Mouse (Mus musculus): ENCODE measurements around the gene 9530068E07Rik. TPM values are rescaled to one million over a fixed set of nuclear protein-coding genes. Genes with fewer than 3 reads are reported as not detected.
"Not testable (repeated sequence)": the region's sequence is repeated elsewhere in the genome, so short reads cannot be mapped to it uniquely, and the experiment has no call there.

Gene 9530068E07Rik
- polyA plus RNA-seq, 1 experiment from 2014 or later = 172 TPM

DNA sequence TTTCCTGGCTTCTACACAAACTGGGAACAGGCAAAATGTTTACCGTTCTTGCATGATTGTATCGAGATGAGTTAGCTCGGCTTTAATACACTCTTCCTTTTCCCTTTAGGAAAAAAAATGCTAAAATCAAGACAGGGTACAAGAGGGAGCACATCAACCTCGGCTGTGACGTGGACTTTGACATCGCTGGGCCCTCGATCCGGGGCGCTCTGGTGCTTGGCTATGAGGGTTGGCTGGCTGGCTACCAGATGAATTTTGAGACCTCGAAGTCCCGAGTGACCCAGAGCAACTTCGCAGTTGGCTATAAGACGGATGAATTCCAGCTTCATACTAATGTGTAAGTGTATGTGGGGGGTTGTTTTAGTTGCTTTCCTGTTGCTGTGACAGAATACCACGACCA is 12.5 kb upstream of the 9530068E07Rik start:
- Histone ChIP-seq H3K4me2 (replicated peaks) (no peak overlapping the region), H3K9ac (no peak overlapping the region), H3K27ac (no peak overlapping the region), H3K27me3 (no peaks in the 10 kb centered on the region), H3K4me1 (no peaks in the 10 kb centered on the region), H3K9me3 (replicated peaks) (no peaks in the 10 kb centered on the region), H3K4me3 (no peak overlapping the region), H3K36me3 (peaks cover 73% of the 10 kb centered on the region)
- ATAC-seq (ENCODE audit: low FRiP score) = no peak
- 95% methylated on average over 14 of the region's 14 CpGs for WGBS

DNA sequence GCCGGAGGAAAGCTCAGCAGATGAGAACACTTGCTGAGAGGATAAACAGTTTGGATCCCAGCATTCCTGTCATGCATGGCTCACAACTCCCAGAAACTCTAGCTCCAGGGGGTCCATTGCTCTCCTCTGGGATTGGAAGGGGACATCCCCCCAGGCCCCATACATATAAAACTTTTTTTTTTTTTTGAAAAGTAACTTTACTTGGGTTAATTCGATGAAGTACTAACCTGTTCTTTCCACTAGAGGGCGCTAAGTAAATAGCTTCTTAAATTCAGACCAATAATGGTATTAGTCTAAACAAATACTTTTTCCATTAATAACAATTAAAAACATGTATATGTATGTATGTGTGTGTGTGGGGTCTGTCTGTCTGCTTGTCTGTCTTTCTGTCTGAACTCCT is 11.6 kb upstream of the 9530068E07Rik start:
- H3K9me3 ChIP-seq (replicated peaks) = no peaks in the 10 kb centered on the region
- no peak for ATAC-seq (ENCODE audit: low FRiP score)
- H3K36me3 ChIP-seq = peaks cover 71% of the 10 kb centered on the region
- no peak overlapping the region for H3K4me2 ChIP-seq (replicated peaks)
- H3K27me3 ChIP-seq = no peaks in the 10 kb centered on the region
- no peak overlapping the region for H3K4me3 ChIP-seq
- no peak overlapping the region for H3K27ac ChIP-seq
- no peak overlapping the region for H3K9ac ChIP-seq
- 57% methylated on average over 3 of the region's 3 CpGs for WGBS
- H3K4me1 ChIP-seq = no peaks in the 10 kb centered on the region

DNA sequence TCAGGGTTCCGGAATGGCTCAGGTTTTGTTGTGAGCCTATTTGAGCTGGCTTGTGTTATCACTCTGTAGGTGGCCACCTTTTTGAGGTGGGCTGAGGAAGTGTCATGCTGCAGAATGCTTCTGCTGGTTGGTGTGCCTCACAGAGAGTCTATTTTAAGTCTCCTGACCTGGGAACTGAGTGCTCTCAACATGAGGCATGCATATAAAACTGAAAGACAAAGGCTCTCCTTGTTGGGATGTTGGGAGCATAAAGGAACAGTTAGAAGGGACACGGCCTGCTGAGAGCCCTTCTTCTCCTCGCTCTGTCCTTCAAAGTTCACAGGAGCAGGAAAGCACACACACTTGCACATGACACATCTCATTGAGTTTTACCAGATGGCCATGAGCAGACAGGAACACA is 9.3 kb upstream of the 9530068E07Rik start:
- no peak overlapping the region for H3K4me2 ChIP-seq (replicated peaks)
- H3K4me3 ChIP-seq = no peak overlapping the region
- H3K27ac ChIP-seq = no peak overlapping the region
- H3K9me3 ChIP-seq (replicated peaks) = no peaks in the 10 kb centered on the region
- no peaks in the 10 kb centered on the region for H3K4me1 ChIP-seq
- H3K27me3 ChIP-seq = no peaks in the 10 kb centered on the region
- H3K36me3 ChIP-seq = peaks cover 72% of the 10 kb centered on the region
- WGBS = 89% methylated on average over 3 of the region's 3 CpGs
- no peak for ATAC-seq (ENCODE audit: low FRiP score)
- H3K9ac ChIP-seq = no peak overlapping the region

DNA sequence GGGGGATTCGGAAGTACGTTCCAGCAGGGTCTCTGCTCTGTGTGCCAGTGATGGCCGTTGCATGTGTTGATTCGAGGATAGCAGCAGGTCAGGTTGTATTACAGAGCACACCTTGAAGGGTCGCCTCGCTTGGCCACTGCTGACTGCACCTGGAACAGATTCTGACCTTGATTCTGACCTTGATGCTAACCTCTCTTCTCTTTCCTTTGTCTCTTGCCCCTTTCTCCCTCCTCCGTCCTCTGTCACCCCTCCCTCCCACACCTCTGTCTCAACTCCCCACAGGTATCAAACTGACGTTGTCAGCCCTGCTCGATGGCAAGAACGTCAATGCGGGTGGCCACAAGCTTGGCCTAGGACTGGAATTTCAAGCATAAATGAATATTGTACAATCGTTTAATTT is 8.1 kb upstream of the 9530068E07Rik start:
- no peaks in the 10 kb centered on the region for H3K4me1 ChIP-seq
- peaks cover 63% of the 10 kb centered on the region for H3K36me3 ChIP-seq
- H3K9ac ChIP-seq = no peak overlapping the region
- H3K4me2 ChIP-seq (replicated peaks) = no peak overlapping the region
- ATAC-seq (ENCODE audit: low FRiP score) = no peak
- no peak overlapping the region for H3K4me3 ChIP-seq
- WGBS = 91% methylated on average over 12 of the region's 12 CpGs
- no peaks in the 10 kb centered on the region for H3K9me3 ChIP-seq (replicated peaks)
- H3K27ac ChIP-seq = no peak overlapping the region
- H3K27me3 ChIP-seq = no peaks in the 10 kb centered on the region

DNA sequence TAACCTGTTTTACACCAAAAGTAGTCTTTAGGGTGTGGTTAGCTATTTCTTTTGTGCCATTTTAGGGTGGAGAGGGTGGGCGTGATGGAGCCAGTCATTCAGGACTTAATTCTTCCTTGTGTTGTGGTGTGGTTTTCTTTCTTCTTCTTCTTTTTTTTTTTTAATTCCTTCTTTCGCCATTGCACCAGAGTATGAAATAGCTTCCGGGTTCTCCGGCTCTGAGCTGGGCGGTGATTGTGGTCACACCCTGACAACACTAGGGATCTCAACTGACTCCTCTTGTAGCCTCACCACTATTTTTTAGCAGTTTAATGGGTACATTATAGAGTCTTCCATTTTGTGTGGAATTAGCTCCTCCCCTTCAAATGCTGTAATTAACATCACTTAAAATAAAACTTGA is 7.2 kb upstream of the 9530068E07Rik start:
- peaks cover 56% of the 10 kb centered on the region for H3K36me3 ChIP-seq
- H3K4me2 ChIP-seq (replicated peaks); H3K9ac ChIP-seq; H3K4me1 ChIP-seq; H3K4me3 ChIP-seq; H3K27ac ChIP-seq; H3K27me3 ChIP-seq; H3K9me3 ChIP-seq (replicated peaks); ATAC-seq (ENCODE audit: low FRiP score): not testable (repeated sequence)
- WGBS = 98% methylated on average over 5 of the region's 5 CpGs

DNA sequence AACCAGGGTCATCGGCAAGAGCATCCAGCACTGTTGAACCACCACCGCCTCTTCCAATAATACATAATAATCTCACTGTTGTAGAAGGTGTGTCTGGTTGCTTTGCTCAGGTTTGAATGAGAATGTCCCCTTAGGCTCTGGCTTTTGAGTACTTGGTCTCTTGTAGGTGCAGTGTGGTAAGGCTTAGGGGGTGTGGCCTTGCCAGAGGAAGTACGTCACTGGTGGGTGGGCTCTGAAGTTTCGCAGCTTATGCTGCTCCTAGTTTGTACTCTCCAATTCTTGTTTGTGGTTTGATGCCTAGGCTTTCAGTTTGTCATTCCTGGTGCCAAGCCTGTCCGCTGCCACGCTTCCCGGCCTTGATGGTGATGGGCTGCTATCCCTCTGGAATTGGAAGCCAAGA is 6.3 kb upstream of the 9530068E07Rik start:
- no peak overlapping the region for H3K9ac ChIP-seq
- H3K9me3 ChIP-seq (replicated peaks) = no peaks in the 10 kb centered on the region
- no peak for ATAC-seq (ENCODE audit: low FRiP score)
- no peak overlapping the region for H3K4me3 ChIP-seq
- H3K27me3 ChIP-seq = no peaks in the 10 kb centered on the region
- H3K27ac ChIP-seq = no peak overlapping the region
- WGBS = 95% methylated on average over 7 of the region's 7 CpGs
- no peaks in the 10 kb centered on the region for H3K4me1 ChIP-seq
- peaks cover 49% of the 10 kb centered on the region for H3K36me3 ChIP-seq
- no peak overlapping the region for H3K4me2 ChIP-seq (replicated peaks)

DNA sequence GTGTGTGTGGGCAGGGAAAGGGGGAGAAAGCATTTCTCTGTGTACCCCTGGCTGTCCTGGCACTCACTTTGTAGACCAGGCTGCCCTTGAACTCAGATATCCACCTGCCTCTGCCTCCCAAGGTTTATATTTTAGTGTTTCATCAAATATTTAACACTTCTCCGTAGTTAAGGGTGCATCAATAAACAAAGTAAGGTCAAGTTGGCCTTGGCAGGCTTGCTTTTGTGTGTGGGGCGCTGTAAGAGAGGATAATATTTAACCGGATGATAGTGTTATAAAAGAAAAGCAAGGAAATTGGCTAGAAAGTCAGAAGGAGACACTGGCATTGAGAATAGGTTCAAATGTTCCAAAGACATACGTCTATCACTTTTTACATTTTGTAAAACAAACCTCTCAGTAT is 1.7 kb upstream of the 9530068E07Rik start:
- no peak for ATAC-seq (ENCODE audit: low FRiP score)
- Histone ChIP-seq H3K4me1 (peaks cover 12% of the 10 kb centered on the region), H3K9me3 (replicated peaks) (no peaks in the 10 kb centered on the region), H3K9ac (no peak overlapping the region), H3K27ac (no peak overlapping the region), H3K4me3 (no peak overlapping the region), H3K4me2 (replicated peaks) (no peak overlapping the region), H3K36me3 (0 out of 2 replicates have a peak, but pooled peaks cover 11% of the 10 kb centered on the region), H3K27me3 (no peaks in the 10 kb centered on the region)
- 84% methylated on average over 4 of the region's 4 CpGs for WGBS

DNA sequence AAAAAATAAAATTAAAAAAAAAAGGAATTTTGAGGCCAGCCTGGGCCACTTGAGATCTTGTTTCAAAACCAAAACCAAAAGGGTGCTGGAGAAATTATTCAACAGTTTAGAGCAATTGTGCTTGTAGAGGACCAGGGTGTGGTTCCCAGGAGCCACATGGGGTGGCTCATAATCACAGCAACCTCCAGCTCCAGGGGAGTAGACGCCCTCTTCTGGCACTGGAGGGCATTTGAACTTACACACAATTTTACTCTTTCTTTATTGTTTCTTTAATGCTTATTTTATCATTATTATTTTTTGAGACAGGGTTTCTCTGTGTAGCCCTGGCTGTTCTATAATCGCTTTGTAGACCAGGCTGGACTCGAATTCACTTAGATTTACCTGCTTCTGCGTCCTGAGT is 885 bp upstream of the 9530068E07Rik start:
- Histone ChIP-seq H3K4me3 (no peak overlapping the region), H3K27me3 (no peaks in the 10 kb centered on the region), H3K9me3 (replicated peaks) (no peaks in the 10 kb centered on the region), H3K4me2 (replicated peaks) (no peak overlapping the region), H3K36me3 (0 out of 2 replicates have a peak, but pooled peaks cover 2% of the 10 kb centered on the region), H3K4me1 (peaks cover 17% of the 10 kb centered on the region), H3K9ac (0 out of 2 replicates have a peak overlapping the region, but pooled peaks have one; percentile 50), H3K27ac (no peak overlapping the region)
- 33% methylated on average over 4 of the region's 4 CpGs for WGBS
- ATAC-seq (ENCODE audit: low FRiP score) = no peak

DNA sequence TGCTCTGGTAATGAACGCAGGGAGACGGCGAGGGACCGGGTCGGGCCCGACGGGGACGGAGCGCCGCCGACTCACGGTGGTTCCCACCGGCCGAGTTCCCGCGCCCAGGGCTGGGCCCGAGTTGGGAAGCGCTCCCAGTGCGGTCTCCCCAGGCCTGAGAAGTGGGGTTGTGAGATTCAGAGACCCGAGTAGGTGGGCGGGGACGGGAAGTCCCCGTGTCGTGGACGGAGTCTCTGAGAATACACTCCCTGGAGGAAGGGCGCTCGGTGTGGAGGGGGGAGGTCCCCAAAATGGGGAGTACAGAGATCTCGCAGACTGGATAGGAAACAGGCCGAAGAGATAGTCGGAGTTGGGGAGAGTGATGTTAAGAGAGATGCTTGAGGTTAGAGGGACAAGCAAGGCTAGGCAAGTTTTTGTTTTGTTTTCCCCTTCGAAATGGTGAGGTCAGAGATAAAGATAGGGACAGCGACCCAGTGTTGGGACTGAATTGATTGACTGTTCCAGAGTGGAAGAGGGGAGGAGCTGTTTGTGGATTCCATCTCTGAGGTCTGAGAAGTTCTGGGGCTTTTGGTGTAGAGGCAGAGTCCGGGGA is 465 bp downstream of the 9530068E07Rik start:
- WGBS = 1% methylated on average over 33 of the region's 33 CpGs
- peak overlapping the region; percentile 85 for H3K4me3 ChIP-seq
- H3K27me3 ChIP-seq = no peaks in the 10 kb centered on the region
- peak overlapping the region; percentile 64 for H3K4me2 ChIP-seq (replicated peaks)
- H3K27ac ChIP-seq = peak overlapping the region; percentile 89
- peaks cover 17% of the 10 kb centered on the region for H3K4me1 ChIP-seq
- no peaks in the 10 kb centered on the region for H3K36me3 ChIP-seq
- no peaks in the 10 kb centered on the region for H3K9me3 ChIP-seq (replicated peaks)
- peak; percentile 89 for ATAC-seq (ENCODE audit: low FRiP score)
- peak overlapping the region; percentile 90 for H3K9ac ChIP-seq

DNA sequence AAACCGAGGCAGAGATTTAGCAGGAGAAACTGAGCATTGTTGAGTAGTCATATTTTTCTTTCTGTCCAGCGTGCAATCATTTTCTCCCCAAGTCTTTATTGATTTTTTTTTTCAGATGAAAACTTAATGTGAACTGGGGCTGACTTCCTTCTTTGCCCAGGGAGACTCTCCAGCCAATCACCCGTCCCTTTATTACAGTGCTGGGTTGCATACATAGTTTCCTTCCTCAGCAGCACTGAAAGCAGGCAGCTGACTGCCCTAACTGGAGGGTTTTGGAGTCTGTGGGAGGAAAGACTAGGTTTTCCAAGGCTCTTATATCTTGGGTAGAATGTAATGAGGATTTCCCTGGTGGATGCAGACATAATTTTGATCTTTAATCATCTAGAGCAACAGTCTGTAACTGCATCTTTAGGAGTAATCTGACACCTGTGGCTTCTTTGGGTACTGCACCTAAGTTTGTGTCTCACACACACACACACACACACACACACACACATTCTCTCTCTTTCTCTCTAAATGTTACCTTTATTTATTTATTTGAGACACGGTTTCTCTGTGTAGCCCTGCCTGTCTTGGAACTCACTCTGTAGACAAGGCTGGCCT is 1.3 kb downstream of the 9530068E07Rik start:
- peak overlapping the region; percentile 64 for H3K4me2 ChIP-seq (replicated peaks)

DNA sequence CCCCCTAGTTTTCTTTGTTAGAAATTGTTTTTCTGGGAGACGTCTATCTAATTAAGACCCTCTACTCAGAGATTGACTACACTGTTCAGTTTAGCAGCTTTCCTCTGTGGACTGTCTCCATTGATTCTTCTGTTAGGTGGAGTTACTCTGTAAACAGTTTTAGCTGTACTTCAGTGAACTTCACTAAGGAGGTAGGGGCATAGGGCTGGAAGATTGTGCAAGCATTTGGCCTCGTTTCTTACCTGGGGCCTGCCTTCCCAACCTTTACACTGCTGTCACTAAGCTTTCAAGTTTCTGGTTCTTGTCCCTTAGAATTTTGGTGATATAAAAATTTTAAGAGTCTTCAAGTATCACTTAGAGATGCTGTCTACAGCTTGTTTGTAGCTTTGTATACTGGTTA is 5.2 kb downstream of the 9530068E07Rik start:
- peaks cover 17% of the 10 kb centered on the region for H3K4me1 ChIP-seq
- no peak overlapping the region for H3K4me2 ChIP-seq (replicated peaks)
- 81% methylated on average over 2 of the region's 2 CpGs for WGBS
- H3K36me3 ChIP-seq = peaks cover 30% of the 10 kb centered on the region
- no peaks in the 10 kb centered on the region for H3K9me3 ChIP-seq (replicated peaks)
- no peak overlapping the region for H3K4me3 ChIP-seq
- ATAC-seq (ENCODE audit: low FRiP score) = no peak
- no peak overlapping the region for H3K27ac ChIP-seq
- no peak overlapping the region for H3K9ac ChIP-seq
- no peaks in the 10 kb centered on the region for H3K27me3 ChIP-seq

More for the DNA sequence above, 1.3 kb downstream of the 9530068E07Rik start:
- H3K9me3 ChIP-seq (replicated peaks) = no peaks in the 10 kb centered on the region
- H3K36me3 ChIP-seq = no peaks in the 10 kb centered on the region
- H3K27me3 ChIP-seq = no peaks in the 10 kb centered on the region
- no peak for ATAC-seq (ENCODE audit: low FRiP score)
- H3K4me3 ChIP-seq = peak overlapping the region; percentile 85
- H3K27ac ChIP-seq = no peak overlapping the region
- 85% methylated on average over 4 of the region's 4 CpGs for WGBS
- peak overlapping the region; percentile 90 for H3K9ac ChIP-seq
- peaks cover 17% of the 10 kb centered on the region for H3K4me1 ChIP-seq

DNA sequence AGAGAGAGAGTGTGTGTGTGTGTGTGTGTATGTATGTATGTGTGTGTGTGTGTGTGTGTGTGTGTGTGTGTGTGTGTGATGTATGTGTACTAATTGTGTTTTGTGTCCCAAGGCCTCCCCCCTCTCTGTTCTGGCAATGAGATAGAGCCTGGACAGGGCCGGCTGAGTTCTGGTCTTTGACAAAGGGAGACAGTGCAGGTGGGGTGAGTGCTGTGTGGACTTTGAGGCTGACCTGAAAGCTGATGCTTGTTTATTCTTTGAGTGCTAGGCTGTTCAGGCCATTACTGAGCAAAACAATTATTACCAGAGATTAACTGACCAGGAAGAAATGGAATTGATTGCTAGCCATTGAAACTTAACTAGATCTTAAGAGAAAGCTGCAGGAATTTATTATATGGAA is 6.3 kb downstream of the 9530068E07Rik start:
- no peak overlapping the region for H3K9ac ChIP-seq
- H3K9me3 ChIP-seq (replicated peaks) = no peaks in the 10 kb centered on the region
- H3K36me3 ChIP-seq = peaks cover 40% of the 10 kb centered on the region
- WGBS = 54% methylated on average over 1 of the region's 1 CpGs
- H3K4me2 ChIP-seq (replicated peaks) = no peak overlapping the region
- no peak for ATAC-seq (ENCODE audit: low FRiP score)
- H3K4me1 ChIP-seq = peaks cover 11% of the 10 kb centered on the region; the same call in 1 of the 2 replicates
- H3K27ac ChIP-seq = no peak overlapping the region
- H3K4me3 ChIP-seq = no peak overlapping the region
- no peaks in the 10 kb centered on the region for H3K27me3 ChIP-seq

DNA sequence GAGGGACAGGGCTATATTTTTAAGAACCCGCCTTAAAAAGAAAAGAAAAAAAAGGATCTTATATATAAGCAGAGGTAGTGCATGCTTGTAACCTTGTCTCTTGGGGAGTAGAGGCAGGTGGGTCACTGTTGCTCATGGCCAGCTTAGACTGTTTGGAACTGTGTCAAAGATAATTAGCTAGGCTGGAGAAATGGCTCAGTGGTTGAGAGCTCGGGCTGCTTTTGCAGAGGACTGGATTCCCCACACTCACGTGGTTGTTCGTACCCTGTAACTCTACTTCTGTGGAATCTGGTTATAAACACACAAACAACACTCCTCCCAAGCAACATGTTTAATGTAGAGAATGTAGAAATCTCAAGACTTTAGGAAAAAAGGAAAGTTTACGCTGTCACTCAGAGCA is 8.0 kb downstream of the 9530068E07Rik start:
- H3K27me3 ChIP-seq = no peaks in the 10 kb centered on the region
- H3K36me3 ChIP-seq = peaks cover 57% of the 10 kb centered on the region
- no peak overlapping the region for H3K4me3 ChIP-seq
- H3K27ac ChIP-seq = no peak overlapping the region
- no peak overlapping the region for H3K9ac ChIP-seq
- 0 out of 2 replicates have a peak, but pooled peaks cover 5% of the 10 kb centered on the region for H3K4me1 ChIP-seq
- no peaks in the 10 kb centered on the region for H3K9me3 ChIP-seq (replicated peaks)
- no peak for ATAC-seq (ENCODE audit: low FRiP score)
- WGBS = 93% methylated on average over 5 of the region's 5 CpGs
- no peak overlapping the region for H3K4me2 ChIP-seq (replicated peaks)

Data from hindbrain, embryonic 12.5 days (tissue).